Mouse (Mus musculus) erythroblast, embryonic 14.5 days (primary cell): Measurements from ENCODE around the gene Rnf220.

Source experiments
- GATA1 ChIP-seq: IDR thresholded peaks from 2 replicates; pipeline ENCODE4 v1.6.1; 2012; ENCODE audit warnings: low read length, inconsistent platforms, mixed read lengths
- TAL1 ChIP-seq: IDR thresholded peaks from 3 replicates; pipeline ENCODE4 v1.6.1; 2012; ENCODE audit warnings: low read length, inconsistent platforms, mixed read lengths

- no peak for TF ChIP-seq TAL1
- TF ChIP-seq GATA1 = no peak
Measured at GRCm38 (mm10) chr4:117225250-117225649, 271.6 kb downstream of the Rnf220 start.
